Mouse (Mus musculus): ENCODE results near the gene Ccdc77. TPM values are rescaled to one million over a fixed set of nuclear protein-coding genes. Genes with fewer than 3 reads are reported as not detected.

Ccdc77 gene
- total and polyA plus RNA-seq, 3 experiments = 14.4 to 17.9 TPM; not detected in 1

DNA sequence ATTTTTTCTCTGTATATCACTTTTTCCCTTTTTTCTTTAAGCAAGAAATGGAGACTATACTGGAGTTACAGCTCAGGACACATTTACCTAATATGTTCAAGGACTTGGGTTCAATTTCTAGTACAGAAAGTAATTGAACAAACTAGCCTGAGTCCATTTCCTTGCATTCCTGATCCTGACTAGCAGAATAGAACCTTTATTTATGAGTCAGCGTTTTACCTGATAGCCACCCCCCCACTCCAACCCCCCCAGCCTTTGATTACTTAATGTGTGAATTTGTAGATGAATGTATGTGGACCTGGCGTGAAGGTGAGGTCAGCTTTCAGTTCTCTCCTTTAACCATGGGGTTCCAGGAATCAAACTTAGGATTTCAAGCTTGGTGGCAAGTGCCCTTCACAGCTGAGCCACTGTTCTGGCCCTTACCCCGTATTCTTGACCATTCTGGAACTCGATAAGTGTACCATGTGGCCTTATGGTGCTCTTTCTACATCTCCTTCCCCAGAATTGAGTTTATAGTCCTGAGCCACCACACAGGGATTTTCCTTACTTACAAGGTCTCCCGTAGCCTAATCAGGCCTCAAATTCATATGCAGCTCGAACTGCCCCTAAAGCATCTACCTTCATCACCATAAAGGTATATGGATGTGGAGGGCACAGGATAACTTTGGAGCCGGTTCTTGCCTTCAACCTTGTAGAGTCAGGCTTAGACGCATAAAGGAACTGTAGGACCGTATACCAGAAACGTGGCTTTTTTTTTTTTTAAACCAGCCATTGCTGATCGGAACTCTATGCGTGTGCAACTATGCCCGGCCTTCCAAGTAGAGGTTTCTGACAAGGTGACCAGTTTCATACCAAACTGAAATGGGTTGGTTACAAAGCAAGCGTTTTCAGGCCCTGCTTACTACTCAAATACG, 1.1 kb downstream of the Ccdc77 start:
- H3K4me1 ChIP-seq (ENCODE audit: control insufficient read depth in 1 of 2, insufficient read depth in 2 of 2, low read length in 2 of 2) = peaks cover 4 to 5% of the 10 kb centered on the region in 2 experiments
- H3K27me3 ChIP-seq (ENCODE audit: control insufficient read depth in 1 of 2, insufficient read depth in 2 of 2, low read length in 2 of 2) = no peaks in the 10 kb centered on the region
- no peaks in the 10 kb centered on the region for H3K9me3 ChIP-seq (replicated peaks; ENCODE audit: insufficient read depth, low read length)
- peak overlapping the region; percentile 77 for H3K9ac ChIP-seq (ENCODE audit: control insufficient read depth, low read depth, low read length, poor library complexity, severe bottlenecking)
- H3K4me3 ChIP-seq (ENCODE audit: control insufficient read depth in 1 of 2, insufficient read depth in 1 of 2, low read depth in 2 of 2, low read length in 2 of 2) = peak overlapping the region; percentile 59 to 71
- H3K79me2 ChIP-seq (ENCODE audit: control insufficient read depth, insufficient read depth, low read length, poor library complexity) = peaks cover 25% of the 10 kb centered on the region
- H3K36me3 ChIP-seq (ENCODE audit: control insufficient read depth in 1 of 2, insufficient read depth in 2 of 2, low read length in 2 of 2) = peaks cover 0 to 11% of the 10 kb centered on the region in 2 experiments; a peak in 2 of 4 replicates
- peak overlapping the region; percentile 93 for H3K27ac ChIP-seq (ENCODE audit: control insufficient read depth, low read depth, low read length)
- DNase-seq (ENCODE audit: low read depth, low spot score) = no peak
- peak; percentile 73; the same call in 1 of the 2 replicates for TF ChIP-seq MAFK (IDR thresholded peaks at IDR 0.05; ENCODE audit: borderline replicate concordance, low read depth, low read length)
- TF ChIP-seq SIN3A (IDR thresholded peaks at IDR 0.05; ENCODE audit: low read length) = no peak
- no peak for TF ChIP-seq SMC3 (IDR thresholded peaks at IDR 0.05; ENCODE audit: low read depth, low read length)
- no peak for TF ChIP-seq ZKSCAN1 (IDR thresholded peaks at IDR 0.05; ENCODE audit: low read depth, low read length)
- TF ChIP-seq MAX (IDR thresholded peaks at IDR 0.05; ENCODE audit: low read length) = 0 out of 2 replicates have a peak, but pooled peaks have one; percentile 26
- TF ChIP-seq GABPA (IDR thresholded peaks at IDR 0.05; ENCODE audit: low read depth, low read length) = no peak
- no peak for TF ChIP-seq RAD21 (IDR thresholded peaks at IDR 0.05; ENCODE audit: low read depth, low read length)
- TF ChIP-seq POLR2A (IDR thresholded peaks at IDR 0.05; ENCODE audit: control insufficient read depth in 1 of 2, insufficient read depth in 1 of 2, low read depth in 1 of 2, low read length in 2 of 2, poor library complexity in 1 of 2) = no peak; a peak in 1 of 4 replicates
- TF ChIP-seq MYB (IDR thresholded peaks at IDR 0.05; ENCODE audit: low read depth, low read length) = no peak
- no peak for TF ChIP-seq ZMIZ1 (IDR thresholded peaks at IDR 0.05; ENCODE audit: low read depth, low read length)
- TF ChIP-seq MEF2A (IDR thresholded peaks at IDR 0.05; ENCODE audit: extremely low read depth, insufficient replicate concordance, low read depth, low read length, poor library complexity, severe bottlenecking) = no peak
- no peak for TF ChIP-seq HCFC1 (IDR thresholded peaks at IDR 0.05; ENCODE audit: low read depth, low read length)
- 0 out of 4 replicates have a peak, but pooled peaks of 1 of the 2 experiments have one; percentile 11 for TF ChIP-seq EP300 (IDR thresholded peaks at IDR 0.05; ENCODE audit: low read depth in 1 of 2, low read length in 2 of 2)
- no peak for TF ChIP-seq ELF1 (IDR thresholded peaks at IDR 0.05; ENCODE audit: low read depth, low read length)
- TF ChIP-seq ETS1 (IDR thresholded peaks at IDR 0.05; ENCODE audit: low read depth, low read length) = no peak
- TF ChIP-seq TAL1 (IDR thresholded peaks at IDR 0.05; ENCODE audit: low read length) = no peak
- TF ChIP-seq MAZ (IDR thresholded peaks at IDR 0.05; ENCODE audit: low read depth, low read length) = 0 out of 2 replicates have a peak, but pooled peaks have one; percentile 15
- no peak for TF ChIP-seq ZC3H11A (IDR thresholded peaks at IDR 0.05; ENCODE audit: low read depth, low read length)
- TF ChIP-seq NRF1 (IDR thresholded peaks at IDR 0.05; ENCODE audit: insufficient read depth, low read depth, low read length, poor library complexity, severe bottlenecking) = no peak
- TF ChIP-seq USF2 (IDR thresholded peaks at IDR 0.05; ENCODE audit: borderline replicate concordance in 1 of 2, insufficient read depth in 1 of 2, low read depth in 1 of 2, low read length in 2 of 2) = no peak
- no peak for TF ChIP-seq GATA1 (IDR thresholded peaks at IDR 0.05; ENCODE audit: low read depth, low read length)
- no peak for TF ChIP-seq TBP (IDR thresholded peaks at IDR 0.05; ENCODE audit: low read depth, low read length)
- TF ChIP-seq KAT2A (conservative IDR thresholded peaks at IDR 0.05; ENCODE audit: low read depth, low read length) = no peak
- TF ChIP-seq MXI1 (IDR thresholded peaks at IDR 0.05; ENCODE audit: low read depth, low read length) = no peak
- no peak for TF ChIP-seq NELFE (IDR thresholded peaks at IDR 0.05; ENCODE audit: low read depth, low read length)
- no peak for TF ChIP-seq USF1 (IDR thresholded peaks at IDR 0.05; ENCODE audit: low read depth, low read length)
- TF ChIP-seq CTCF (IDR thresholded peaks at IDR 0.05 in 2 of 3, conservative IDR thresholded peaks at IDR 0.05 in 1 of 3; ENCODE audit: control insufficient read depth in 1 of 3, insufficient read depth in 1 of 3, low read depth in 2 of 3, low read length in 3 of 3, poor library complexity in 1 of 3, severe bottlenecking in 1 of 3) = no peak
- no peak for TF ChIP-seq E2F4 (IDR thresholded peaks at IDR 0.05; ENCODE audit: borderline replicate concordance, low read depth, low read length)
- TF ChIP-seq BHLHE40 (IDR thresholded peaks at IDR 0.05; ENCODE audit: borderline replicate concordance, low read depth, low read length) = no peak
- TF ChIP-seq ZNF384 (IDR thresholded peaks at IDR 0.05; ENCODE audit: low read depth, low read length) = peak; percentile 74
- TF ChIP-seq TCF12 (IDR thresholded peaks at IDR 0.05; ENCODE audit: low read depth, low read length) = no peak
- TF ChIP-seq POLR2AphosphoS2 (IDR thresholded peaks at IDR 0.05; ENCODE audit: low read length) = no peak
- TF ChIP-seq UBTF (IDR thresholded peaks at IDR 0.05; ENCODE audit: borderline replicate concordance, insufficient read depth, low read depth, low read length) = no peak
- 0 out of 2 replicates have a peak, but pooled peaks have one; percentile 10 for TF ChIP-seq JUND (IDR thresholded peaks at IDR 0.05; ENCODE audit: low read depth, low read length)
- TF ChIP-seq RCOR1 (IDR thresholded peaks at IDR 0.05; ENCODE audit: low read depth, low read length) = no peak
